Mouse (Mus musculus) cortical plate, adult 2 months (tissue): Measurements from ENCODE around the gene Slc22a13. TPM values are rescaled to one million over a fixed set of nuclear protein-coding genes. Genes with fewer than 3 reads are reported as not detected.

ENCODE experiments used
- H3K27ac ChIP-seq: fragments of 200-500 bp; 2 replicates; pipeline ENCODE4 v1.5.1; 2012; ENCODE audit warnings: low read length, control low read depth, inconsistent platforms; ENCODE audit not compliant: insufficient read depth
- H3K4me1 ChIP-seq: fragments of 200-500 bp; 2 replicates; pipeline ENCODE4 v1.6.1; 2011; ENCODE audit warnings: low read length; ENCODE audit not compliant: control insufficient read depth, insufficient read depth
- H3K4me3 ChIP-seq: fragments of 200-500 bp; 2 replicates; pipeline ENCODE4 v1.5.1; 2011; ENCODE audit warnings: mild to moderate bottlenecking, low read length, control low read depth; ENCODE audit not compliant: insufficient read depth
- CTCF ChIP-seq: fragments of 200-500 bp; IDR thresholded peaks from 2 replicates; pipeline ENCODE4 v1.5.1; 2011; ENCODE audit warnings: mild to moderate bottlenecking, control low read depth, low read length; ENCODE audit not compliant: insufficient read depth; ENCODE audit errors: extremely low read depth
- POLR2A ChIP-seq: fragments of 200-500 bp; IDR thresholded peaks from 2 replicates; pipeline ENCODE4 v1.6.1; 2011; ENCODE audit warnings: mild to moderate bottlenecking, low read length, control low read depth; ENCODE audit not compliant: insufficient read depth; ENCODE audit errors: extremely low read depth
- polyA plus RNA-seq: library from polyadenylated mRNA; depleted of rRNA; stranded (reverse); fragments of >200 nt; gene quantifications from 2 replicates; pipeline ENCODE4 v1.2.3, GENCODE M21; 2012

Slc22a13 gene
- polyA plus RNA-seq, 1 experiment: not detected

DNA sequence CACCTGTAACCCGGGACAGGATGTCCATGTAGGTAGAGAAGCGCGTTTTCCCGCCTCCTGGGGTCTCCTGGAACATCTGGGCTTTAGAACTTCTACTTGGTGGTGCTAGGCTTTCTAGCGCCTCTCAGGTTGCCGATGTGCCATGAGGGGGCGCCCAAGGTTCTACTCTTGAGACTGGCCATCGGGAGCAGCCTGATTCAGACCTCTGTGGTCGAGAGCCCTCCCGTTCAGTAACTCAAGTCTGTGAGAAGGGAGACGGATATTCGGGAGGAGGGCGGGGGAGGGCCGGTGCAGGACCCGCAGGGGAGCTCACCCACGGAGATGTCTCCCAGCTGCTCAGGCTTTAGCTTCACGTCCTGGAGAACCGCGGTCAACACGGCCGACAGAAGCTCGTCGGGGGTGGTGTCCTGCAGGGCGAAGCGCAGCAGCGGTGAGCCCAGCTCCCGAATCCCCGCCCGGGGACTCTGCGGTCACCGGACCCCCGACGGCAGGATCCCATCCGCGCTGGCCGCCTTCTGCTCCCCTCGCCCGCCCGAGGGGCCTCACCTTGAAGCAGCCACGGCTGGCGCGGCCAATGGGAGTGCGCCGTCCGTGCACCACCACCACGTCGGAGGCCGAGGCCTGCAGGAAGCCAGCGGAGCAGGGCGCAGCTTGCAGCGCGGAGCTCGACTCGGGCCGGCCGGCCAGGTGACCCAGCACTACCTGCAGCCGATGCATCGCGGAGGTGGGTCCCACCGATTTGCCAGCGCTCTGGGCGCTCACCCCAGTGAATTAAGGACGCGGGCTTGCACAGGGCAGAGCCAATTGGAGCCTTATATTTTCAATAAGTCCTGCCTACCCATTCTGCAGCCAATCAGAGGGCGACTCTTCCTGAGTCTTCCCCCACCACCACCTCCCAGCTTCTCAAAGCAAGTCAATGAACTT is 52.4 kb downstream of the Slc22a13 start, which contains the start of gene Acaa1b:
Gene Acaa1b (minus strand): TSS at position 816 of the 924 bp plus-strand sequence.
- H3K27ac ChIP-seq: no peak within 1 kb of the TSS
- TF ChIP-seq CTCF (peak; percentile 48; the same call in 1 of the 2 replicates), POLR2A (no peak)
- H3K4me1 ChIP-seq: no peaks in the 10 kb centered on the region
- H3K4me3 ChIP-seq: peak within 1 kb of the TSS; percentile 19

DNA sequence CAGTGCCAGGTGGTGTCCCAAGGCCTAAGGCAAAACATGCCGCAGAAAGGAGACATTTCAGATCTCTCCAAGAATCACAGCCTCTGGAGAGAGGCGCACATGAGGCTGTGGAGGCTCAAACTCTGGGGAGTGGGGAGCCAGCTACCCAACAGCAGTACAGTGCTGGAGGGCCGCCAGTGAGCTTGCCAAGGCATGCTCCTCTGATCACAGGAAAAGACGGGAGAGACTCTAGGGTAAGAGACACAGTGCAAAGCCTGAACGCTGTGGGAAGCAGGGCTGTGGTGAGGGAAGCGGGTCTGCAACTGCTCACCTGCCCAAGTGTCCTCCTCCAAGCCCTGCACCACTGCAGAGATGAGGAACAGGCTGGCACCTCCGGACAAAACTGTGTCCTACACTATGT is 53.1 kb downstream of the Slc22a13 start:
- H3K4me1 ChIP-seq: no peaks in the 10 kb centered on the region
- no peak for TF ChIP-seq POLR2A
- no peak for TF ChIP-seq CTCF
- H3K27ac ChIP-seq: no peak overlapping the region
- H3K4me3 ChIP-seq: no peak overlapping the region

DNA sequence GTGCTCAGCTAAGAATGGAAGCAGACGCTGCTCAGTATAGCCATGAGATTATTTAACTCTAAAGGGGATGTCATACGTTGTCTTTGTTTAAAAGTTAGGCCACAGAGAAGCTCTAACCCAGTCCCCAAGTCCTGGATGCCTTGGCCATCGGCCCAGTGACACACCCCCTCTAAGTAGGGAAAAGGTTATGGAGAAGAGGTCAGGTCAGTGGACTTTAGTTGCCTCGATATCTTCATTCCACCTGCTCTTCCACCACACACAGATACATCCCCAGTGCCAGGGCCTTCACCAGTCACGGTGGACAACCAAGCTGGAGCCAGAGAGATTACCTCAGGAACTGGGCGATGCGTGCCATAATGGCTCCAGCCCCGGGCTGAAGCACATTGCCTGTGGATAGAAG is 53.5 kb downstream of the Slc22a13 start:
- H3K27ac ChIP-seq: no peak overlapping the region
- H3K4me1 ChIP-seq: no peaks in the 10 kb centered on the region
- H3K4me3 ChIP-seq: no peak overlapping the region
- no peak for TF ChIP-seq POLR2A
- TF ChIP-seq CTCF: no peak

DNA sequence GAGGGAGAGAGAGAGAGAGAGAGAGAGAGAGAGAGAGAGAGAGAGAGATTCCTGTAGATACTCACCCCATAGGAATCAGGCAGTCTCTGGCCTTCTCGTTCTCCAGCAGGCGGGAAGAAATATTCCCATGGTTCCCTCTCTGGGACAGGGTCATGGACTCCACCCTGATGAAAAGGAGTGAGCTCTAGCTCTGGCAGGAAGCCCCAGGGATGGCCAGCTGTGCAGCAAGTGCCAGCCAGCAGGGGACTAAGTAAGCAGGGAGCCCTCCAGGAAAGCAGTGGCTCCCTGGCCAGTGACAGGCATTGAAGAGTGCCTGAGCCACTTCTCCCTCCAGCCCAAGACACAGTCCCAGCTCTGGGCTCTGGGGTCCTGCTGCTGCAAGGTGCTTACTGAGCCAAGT is 57.1 kb downstream of the Slc22a13 start:
- H3K4me1 ChIP-seq: no peaks in the 10 kb centered on the region
- no peak overlapping the region for H3K27ac ChIP-seq
- no peak overlapping the region for H3K4me3 ChIP-seq
- TF ChIP-seq CTCF: no peak
- TF ChIP-seq POLR2A: no peak

DNA sequence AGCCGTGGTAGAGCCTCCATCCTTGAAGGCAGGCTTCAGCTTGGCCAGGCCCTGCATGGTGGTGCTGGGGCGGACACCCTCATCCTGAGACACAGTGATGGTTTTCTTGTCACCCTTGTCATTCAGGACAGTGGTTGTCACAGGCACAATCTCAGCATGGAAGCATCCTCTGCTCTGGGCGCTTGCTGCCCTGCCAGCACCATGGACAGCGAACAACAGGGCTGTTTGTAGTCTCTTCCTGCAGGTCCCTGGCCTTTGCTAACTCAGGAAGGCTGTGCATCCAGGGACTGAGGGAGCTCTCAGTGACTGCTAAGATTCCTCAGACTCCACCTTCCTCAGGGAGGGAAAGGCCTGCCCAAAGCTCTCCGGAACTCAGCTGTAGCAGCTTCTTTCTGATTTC is 59.3 kb downstream of the Slc22a13 start:
- TF ChIP-seq POLR2A (no peak), CTCF (no peak)
- Histone ChIP-seq H3K4me1 (no peaks in the 10 kb centered on the region), H3K27ac (no peak overlapping the region), H3K4me3 (no peak overlapping the region)

DNA sequence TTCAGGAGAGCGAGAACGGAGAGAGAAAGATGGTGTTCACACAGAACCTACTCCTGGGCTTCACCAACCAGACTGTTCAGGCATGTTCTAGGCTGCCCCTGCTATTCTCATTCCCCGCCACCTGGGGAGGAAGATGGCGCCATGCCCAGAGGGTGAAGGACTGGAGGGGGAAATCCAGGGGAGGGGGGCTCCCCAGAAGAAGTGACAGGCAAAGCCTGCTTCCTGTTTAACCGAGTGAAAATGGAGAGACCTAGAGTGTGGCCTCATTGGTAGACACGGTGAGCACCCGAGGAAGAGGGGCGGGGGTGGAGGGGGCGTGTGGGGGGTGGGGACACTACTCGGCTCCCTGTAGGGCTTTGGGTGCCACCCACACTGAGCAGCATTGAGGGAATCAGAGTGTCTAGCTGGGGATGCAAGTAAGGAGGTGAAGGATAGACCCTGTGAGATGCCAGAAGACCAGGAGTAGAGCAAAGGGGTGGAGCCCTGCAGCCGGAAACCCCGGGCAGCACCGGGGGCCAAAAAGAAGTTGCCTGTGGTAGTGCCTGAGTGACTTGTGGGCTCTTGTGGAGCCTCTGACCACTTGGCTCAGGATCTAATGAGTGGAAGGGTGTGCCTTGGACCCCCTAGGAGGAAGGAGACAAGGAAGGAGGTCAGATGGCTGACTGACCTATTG is 62.7 kb downstream of the Slc22a13 start:
- Histone ChIP-seq H3K4me3 (no peak overlapping the region), H3K27ac (no peak overlapping the region), H3K4me1 (no peaks in the 10 kb centered on the region)
- TF ChIP-seq POLR2A (no peak), CTCF (no peak)

DNA sequence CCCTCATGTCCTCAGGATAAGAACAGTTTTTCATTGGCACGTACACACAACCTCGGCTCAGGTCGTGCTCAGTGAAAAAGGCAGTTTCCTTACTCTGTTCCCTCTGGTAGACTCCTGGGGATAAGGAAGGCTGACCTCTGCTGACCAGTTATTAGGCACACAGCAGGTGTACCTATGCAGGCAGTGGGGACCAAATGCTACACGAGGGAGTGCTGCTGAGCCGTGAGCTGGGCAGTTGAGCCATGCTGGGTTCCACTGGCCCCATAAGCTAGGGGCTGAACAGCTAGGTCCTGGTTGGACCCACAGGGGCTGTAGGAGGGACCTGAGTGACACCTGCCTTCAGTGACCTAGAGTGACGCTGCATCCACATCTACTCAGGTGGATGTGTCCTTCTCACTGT is 63.3 kb downstream of the Slc22a13 start:
- TF ChIP-seq CTCF (no peak), POLR2A (no peak)
- Histone ChIP-seq H3K4me1 (no peaks in the 10 kb centered on the region), H3K27ac (no peak overlapping the region), H3K4me3 (no peak overlapping the region)

DNA sequence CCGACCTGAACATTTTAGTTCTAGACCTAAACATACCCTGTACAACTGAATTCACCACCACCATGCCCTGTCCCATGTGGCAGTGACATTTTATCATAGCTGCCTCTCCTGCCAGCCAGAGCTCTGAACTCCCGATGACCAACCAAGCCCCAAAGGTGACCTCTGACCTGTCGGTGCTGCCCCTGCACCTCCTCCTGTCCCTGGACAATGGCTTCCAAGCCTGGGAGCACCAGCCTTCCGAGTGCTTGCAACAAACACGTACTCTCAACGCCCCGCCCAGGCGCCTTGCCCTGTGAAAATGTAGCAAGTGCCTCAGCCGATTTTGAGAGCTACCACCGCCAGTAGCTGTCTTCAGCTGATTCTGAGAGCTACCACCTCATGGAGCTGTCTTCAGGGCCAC is 63.8 kb downstream of the Slc22a13 start:
- TF ChIP-seq CTCF (no peak), POLR2A (no peak)
- no peaks in the 10 kb centered on the region for H3K4me1 ChIP-seq
- H3K27ac ChIP-seq: no peak overlapping the region
- no peak overlapping the region for H3K4me3 ChIP-seq

DNA sequence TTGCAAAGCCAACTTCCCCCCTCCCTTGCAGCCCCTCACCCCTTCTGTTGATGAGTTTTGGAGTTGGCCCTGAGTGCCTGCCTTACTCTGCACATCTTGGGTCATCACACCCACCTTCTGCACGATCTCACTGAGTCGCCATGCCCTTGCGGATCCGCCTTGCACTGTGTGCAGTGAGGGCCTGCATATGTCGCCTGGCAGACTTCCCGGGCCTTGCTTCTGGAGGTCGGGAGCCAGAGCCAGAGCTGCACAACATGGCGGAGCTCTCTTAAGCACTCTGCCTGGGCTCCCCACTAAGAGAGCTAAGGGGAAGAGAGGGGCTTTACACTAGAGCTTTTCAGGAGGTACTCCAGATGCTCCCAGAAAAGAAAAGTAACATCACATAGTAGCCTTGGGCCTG is 64.2 kb downstream of the Slc22a13 start:
- TF ChIP-seq CTCF: no peak
- TF ChIP-seq POLR2A: no peak
- H3K4me3 ChIP-seq: no peak overlapping the region
- no peak overlapping the region for H3K27ac ChIP-seq
- H3K4me1 ChIP-seq: no peaks in the 10 kb centered on the region
